Mouse (Mus musculus) lung, postnatal 25 days (tissue): ENCODE data around the gene Smim20.
A peak's percentile ranks its signal among the peaks of the same experiment; 100 is the strongest.

Experiments used
- DNase-seq: peaks from one replicate; pipeline ENCODE4 v3.0.0; 2022; ENCODE audit warnings: low spot score

The Smim20 gene

GRCm38 (mm10) chr5:53307437-53307836 lies 40.6 kb downstream of the Smim20 start:
- no peak for DNase-seq

- no peak for DNase-seq
These were observed 47.7 kb downstream of the Smim20 start for GRCm38 (mm10) chr5:53314404-53315167.

DNA sequence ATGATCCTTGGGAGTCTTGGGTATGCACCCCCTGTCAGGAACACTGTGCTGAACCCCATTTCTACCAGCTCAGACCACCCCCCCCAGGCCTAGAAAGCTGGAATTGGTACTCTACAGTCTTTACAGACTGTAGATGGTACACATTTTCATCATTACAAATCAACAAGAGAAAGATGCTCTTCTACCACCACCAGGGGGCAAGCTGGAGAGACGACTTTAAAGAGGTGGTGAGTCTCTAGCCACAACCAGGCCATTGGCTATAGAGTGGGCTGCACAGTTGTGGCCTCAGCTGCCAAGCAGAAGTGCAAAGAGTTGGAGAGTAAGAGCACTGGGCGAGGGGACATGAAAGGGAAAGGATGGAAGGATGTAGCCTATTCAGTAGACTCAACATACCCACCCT lies 48.9 kb downstream of the Smim20 start:
- no peak for DNase-seq

DNA sequence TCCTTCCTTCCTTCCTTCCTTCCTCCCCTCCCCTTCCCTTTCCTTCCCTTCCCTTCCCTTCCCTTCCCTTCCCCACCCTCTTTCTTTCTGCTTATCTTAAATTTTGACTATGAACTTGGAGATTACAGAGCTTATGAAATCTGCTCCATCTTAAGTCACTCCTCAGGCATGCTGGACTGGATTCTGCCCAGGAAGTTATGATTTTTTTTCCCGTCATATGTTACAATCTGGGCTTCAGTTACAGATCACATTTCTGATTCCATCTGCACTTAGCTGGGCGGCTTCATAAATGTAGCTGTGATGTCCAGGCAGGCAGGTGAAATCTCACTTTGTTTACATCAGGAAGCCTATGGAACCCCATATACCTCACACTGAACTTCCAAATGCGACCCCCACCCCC lies 50.5 kb downstream of the Smim20 start:
- DNase-seq: no peak

GRCm38 (mm10) chr5:53317885-53318466 lies 51.1 kb downstream of the Smim20 start:
- no peak for DNase-seq

- no peak for DNase-seq
These were observed 53.4 kb downstream of the Smim20 start for GRCm38 (mm10) chr5:53320331-53320730.

GRCm38 (mm10) chr5:53321901-53322300 lies 55.0 kb downstream of the Smim20 start:
- DNase-seq: no peak

- no peak for DNase-seq
These were observed 55.6 kb downstream of the Smim20 start for GRCm38 (mm10) chr5:53322471-53322870.

DNA sequence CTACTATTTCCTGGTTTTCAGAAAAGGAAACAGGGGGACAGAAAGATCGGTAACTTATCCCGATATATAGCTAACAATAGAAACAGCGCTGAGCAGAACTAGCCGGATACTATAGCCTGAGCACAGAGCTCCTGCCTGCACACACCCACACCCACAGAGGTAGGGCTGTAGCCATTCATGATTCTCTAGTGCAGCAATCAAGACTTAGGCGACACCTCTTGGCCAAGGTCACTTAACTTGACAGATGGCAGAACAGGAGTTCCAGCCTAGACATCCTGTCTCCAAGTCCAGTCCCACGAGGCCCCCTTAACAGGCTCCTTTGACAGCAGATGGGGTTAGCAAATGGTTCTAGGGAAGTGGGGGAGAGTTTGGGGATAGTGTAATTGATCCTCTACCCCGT lies 56.2 kb downstream of the Smim20 start:
- DNase-seq: no peak

DNA sequence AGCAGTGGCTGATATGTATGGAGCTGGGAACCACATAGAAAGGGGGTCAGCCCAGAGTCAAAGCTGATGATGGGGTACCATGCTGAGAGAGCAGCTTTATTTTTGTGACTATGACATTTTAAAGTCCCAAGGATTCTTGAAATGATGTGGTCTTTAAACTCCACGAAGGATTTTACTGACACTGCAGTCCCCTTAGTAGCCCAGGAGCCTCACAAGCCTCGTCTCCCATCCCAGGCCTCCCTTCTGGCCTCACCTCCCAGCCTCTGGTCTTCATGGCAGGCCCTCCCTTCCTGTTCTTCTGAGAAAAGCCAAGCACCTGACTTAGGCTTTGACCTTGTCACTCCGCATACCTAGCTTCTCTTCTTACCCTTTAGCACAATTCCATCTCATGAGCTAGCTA lies 57.4 kb downstream of the Smim20 start:
- DNase-seq: no peak

DNA sequence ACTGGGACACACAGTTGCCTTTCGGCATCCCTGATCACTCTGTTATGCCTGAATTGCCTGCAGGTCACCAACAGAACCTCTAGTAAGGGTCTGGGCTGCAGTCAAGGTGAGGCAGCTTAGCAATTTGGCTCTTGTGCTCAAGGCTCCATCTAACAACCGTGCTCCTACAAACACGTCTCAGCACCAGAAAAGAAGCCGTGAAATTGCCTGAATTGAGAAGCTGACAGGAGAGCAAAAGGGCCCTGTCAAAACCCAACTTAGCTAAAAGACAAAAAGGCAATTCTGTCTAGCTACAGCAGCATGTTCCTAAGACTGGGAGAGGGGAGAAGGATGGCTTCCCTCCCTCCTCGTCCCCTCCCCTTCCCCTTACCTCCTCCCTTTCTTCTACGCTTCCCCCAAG lies 57.9 kb downstream of the Smim20 start:
- no peak for DNase-seq

DNA sequence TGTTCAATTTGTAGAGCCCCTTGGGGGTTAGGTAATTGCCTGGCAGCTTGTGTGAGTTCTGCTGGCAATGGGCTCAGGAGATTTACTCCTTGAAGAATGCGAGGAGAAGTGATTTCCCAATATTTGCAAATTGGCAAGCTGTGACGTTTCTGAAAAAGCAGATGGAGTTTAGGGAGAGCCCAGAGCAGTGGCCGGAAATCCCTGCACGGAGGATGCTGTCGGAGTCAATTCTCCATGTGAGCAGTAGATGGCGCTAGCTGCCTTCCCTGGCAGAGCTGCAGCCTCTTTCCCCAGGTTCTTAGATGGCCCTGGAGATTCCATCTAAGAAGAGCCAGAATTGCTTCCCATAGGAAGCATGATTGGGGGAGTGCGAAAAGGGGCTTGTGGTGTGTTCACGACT lies 59.1 kb downstream of the Smim20 start:
- peak; percentile 82 for DNase-seq

DNA sequence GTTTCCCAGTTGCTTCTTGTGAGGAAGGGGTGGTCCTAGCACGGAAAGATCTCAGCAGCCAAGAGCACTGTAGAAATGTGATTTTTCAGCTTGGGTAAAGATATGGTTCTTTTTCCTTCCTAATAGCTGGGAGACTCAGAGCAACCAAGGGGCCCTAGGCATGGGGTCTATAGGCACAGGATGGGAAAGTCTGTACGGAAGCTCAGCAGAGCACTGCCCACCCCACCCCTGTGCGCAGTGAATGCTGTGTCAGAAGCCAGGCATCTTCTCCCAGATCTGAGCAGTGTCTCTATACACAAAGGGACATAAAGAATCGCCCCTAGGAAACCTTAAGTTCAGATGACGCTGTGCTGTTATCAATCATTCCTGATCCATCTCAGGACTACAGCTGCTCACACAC lies 59.6 kb downstream of the Smim20 start:
- no peak for DNase-seq
